Mouse (Mus musculus) cerebral cortex, adult 2 months (tissue): ENCODE measurements around the gene Kat5.

Experiments
- WGBS: fragments of 180-500 bp; shearing (Covaris S2); methylation state at CpG from one replicate; pipeline ENCODE4 v1.1.7; 2018; 5-methylcytosine and 5-hydroxymethylcytosine counted together

Kat5 gene

GRCm38 (mm10) chr19:5625311-5625710 lies 15.3 kb upstream of the Kat5 start:
- WGBS = 84% methylated on average over 8 of the region's 8 CpGs

GRCm38 (mm10) chr19:5621884-5622283 lies 11.8 kb upstream of the Kat5 start:
- WGBS = 80% methylated on average over 5 of the region's 5 CpGs

GRCm38 (mm10) chr19:5620007-5620406 lies 10.0 kb upstream of the Kat5 start:
- 87% methylated on average over 4 of the region's 4 CpGs for WGBS

GRCm38 (mm10) chr19:5614953-5615352 lies 4.9 kb upstream of the Kat5 start:
- 40% methylated on average over 2 of the region's 2 CpGs for WGBS

- WGBS = 78% methylated on average over 3 of the region's 3 CpGs
Observed at GRCm38 (mm10) chr19:5612762-5613411, 2.9 kb upstream of the Kat5 start.

- 88% methylated on average over 1 of the region's 1 CpGs for WGBS
Observed at GRCm38 (mm10) chr19:5611973-5612372, 1.9 kb upstream of the Kat5 start.

- 30% methylated on average over 10 of the region's 10 CpGs for WGBS
Observed at GRCm38 (mm10) chr19:5609171-5609546, 878 bp downstream of the Kat5 start.

GRCm38 (mm10) chr19:5608707-5609106 lies 1.3 kb downstream of the Kat5 start:
- WGBS = 95% methylated on average over 13 of the region's 13 CpGs

GRCm38 (mm10) chr19:5607705-5608410 lies 2.2 kb downstream of the Kat5 start:
- 91% methylated on average over 26 of the region's 26 CpGs for WGBS

- WGBS = 68% methylated on average over 8 of the region's 8 CpGs
Observed at GRCm38 (mm10) chr19:5606196-5606595, 3.8 kb downstream of the Kat5 start.

- WGBS = 72% methylated on average over 7 of the region's 7 CpGs
Observed at GRCm38 (mm10) chr19:5605126-5605525, 4.9 kb downstream of the Kat5 start.

- 77% methylated on average over 7 of the region's 7 CpGs for WGBS
Observed at GRCm38 (mm10) chr19:5603664-5604063, 6.4 kb downstream of the Kat5 start.

GRCm38 (mm10) chr19:5601752-5602541 lies 8.1 kb downstream of the Kat5 start, which contains the start of gene Rnaseh2c:
Gene Rnaseh2c, plus strand, starts transcription at chr19:5601873.
- WGBS = 1% methylated on average over 64 of the region's 64 CpGs

GRCm38 (mm10) chr19:5599224-5599623 lies 10.8 kb downstream of the Kat5 start:
- WGBS = 86% methylated on average over 4 of the region's 4 CpGs

GRCm38 (mm10) chr19:5591888-5592287 lies 18.1 kb downstream of the Kat5 start:
- 89% methylated on average over 6 of the region's 6 CpGs for WGBS

GRCm38 (mm10) chr19:5589159-5589558 lies 20.9 kb downstream of the Kat5 start:
- 78% methylated on average over 9 of the region's 9 CpGs for WGBS

- 71% methylated on average over 2 of the region's 2 CpGs for whole genome bisulfite sequencing
Observed at GRCm38 (mm10) chr19:5581995-5582394, 28.0 kb downstream of the Kat5 start.

- 87% methylated on average over 6 of the region's 6 CpGs for WGBS
Observed at GRCm38 (mm10) chr19:5580776-5581175, 29.3 kb downstream of the Kat5 start.

GRCm38 (mm10) chr19:5579971-5580370 lies 30.1 kb downstream of the Kat5 start:
- 86% methylated on average over 4 of the region's 4 CpGs for WGBS

GRCm38 (mm10) chr19:5575336-5575735 lies 34.7 kb downstream of the Kat5 start:
- WGBS = 100% methylated on average over 1 of the region's 1 CpGs

- WGBS = 66% methylated on average over 19 of the region's 19 CpGs
Observed at GRCm38 (mm10) chr19:5572331-5573125, 37.5 kb downstream of the Kat5 start.

- WGBS = 76% methylated on average over 5 of the region's 5 CpGs
Observed at GRCm38 (mm10) chr19:5571831-5572230, 38.2 kb downstream of the Kat5 start.
